Mouse (Mus musculus) liver, embryonic 14.5 days (tissue): ENCODE results near the gene Nck1.

ENCODE experiments used
- CTCF ChIP-seq: IDR thresholded peaks from 2 replicates; pipeline ENCODE4 v1.5.1; 2016; ENCODE audit warnings: antibody characterized with exemption, low read depth, control low read depth
- EP300 ChIP-seq: IDR thresholded peaks from 2 replicates; pipeline ENCODE4 v1.6.1; 2016; ENCODE audit warnings: antibody characterized with exemption, low read depth

DNA sequence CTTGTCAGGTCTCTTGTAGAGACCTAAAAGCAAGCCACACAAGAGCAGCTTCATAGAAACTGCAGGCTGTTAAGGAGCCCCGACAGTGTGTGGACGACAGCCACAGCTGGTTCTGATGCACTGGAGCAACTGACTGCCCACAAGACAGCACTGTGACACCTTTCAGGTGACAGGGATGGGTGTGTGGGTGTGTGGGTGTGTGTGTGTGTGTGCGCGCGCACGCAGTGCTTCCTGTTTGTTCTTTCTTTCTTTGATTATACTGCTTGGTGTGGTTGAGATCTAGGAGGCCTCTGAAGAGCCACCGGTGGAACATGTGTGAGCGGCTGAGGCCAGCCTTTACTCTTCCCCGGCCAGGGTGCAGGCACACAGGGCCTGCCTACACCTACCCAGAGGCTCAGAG, 85.7 kb downstream of the Nck1 start:
- TF ChIP-seq CTCF: no peak
- TF ChIP-seq EP300: no peak
